Mouse (Mus musculus) ES-Bruce4 (cell line): ENCODE measurements around the gene Fbxo42.

Source experiments
- CTCF ChIP-seq: IDR thresholded peaks from one replicate; pipeline ENCODE4 v1.8.1; 2011; ENCODE audit warnings: low read depth, low read length
- EP300 ChIP-seq: IDR thresholded peaks from 2 replicates; pipeline ENCODE4 v1.6.1; 2011; ENCODE audit warnings: low read depth, low read length; ENCODE audit not compliant: insufficient read depth

- TF ChIP-seq CTCF: no peak
- no peak for TF ChIP-seq EP300
These were observed 46.4 kb upstream of the Fbxo42 start for GRCm38 (mm10) chr4:141101291-141101690.
